ENCODE assay signal across 7 mouse cellular contexts in genomic region chr2:45435261-45435980, GRCm38 (mm10).
DNase-seq lines count a peak whose midpoint lies in the region; ATAC-seq and TF ChIP-seq lines count a peak whose summit lies in the region.

No protein-coding gene starts in this region.

- DNase-seq in left cerebral cortex, postnatal 14 days (ENCODE audit: low spot score in 2 of 2) = peak; percentile 5 to 7
- no peak for DNase-seq in left cerebral cortex, adult 8-10 months (ENCODE audit: low spot score in 2 of 2)
- peak; percentile 99 for DNase-seq in adipocyte (ENCODE audit: low spot score)
- DNase-seq in adrenal gland, postnatal 36 days = peak; percentile 40 to 69
- DNase-seq in kidney, postnatal 0 days (ENCODE audit: low spot score) = peak; percentile 11
- no peak for DNase-seq in cerebellum, adult 11-12 months
- DNase-seq in spleen, postnatal 10 days (ENCODE audit: low spot score in 2 of 2) = no peak

- H3K4me3 ChIP-seq in kidney, postnatal 0 days (replicated peaks; ENCODE audit: low read depth, low read length) = no peak overlapping the region

- H3K36me3 ChIP-seq in kidney, postnatal 0 days (ENCODE audit: insufficient read depth, low read length) = no peaks in the 10 kb centered on the region

- H3K27ac ChIP-seq in kidney, postnatal 0 days = no peak overlapping the region

- H3K27me3 ChIP-seq in kidney, postnatal 0 days (ENCODE audit: insufficient read depth, low read length) = no peaks in the 10 kb centered on the region

- H3K4me2 ChIP-seq in kidney, postnatal 0 days (ENCODE audit: low read length) = no peak overlapping the region

- H3K9ac ChIP-seq in kidney, postnatal 0 days (ENCODE audit: low read depth, low read length) = no peak overlapping the region

- no peaks in the 10 kb centered on the region for H3K4me1 ChIP-seq in kidney, postnatal 0 days (replicated peaks; ENCODE audit: insufficient read depth, low read length)

- H3K9me3 ChIP-seq in kidney, postnatal 0 days (replicated peaks; ENCODE audit: low read length) = no peaks in the 10 kb centered on the region

- no peak for ATAC-seq in kidney, postnatal 0 days (replicated peaks; ENCODE audit: low FRiP score, low read depth)

- intact Hi-C loops in left cerebral cortex, postnatal 14 days (cut with DNase I) = no loop called here

- no peak for TF ChIP-seq CTCF in kidney, postnatal 0 days (IDR thresholded peaks at IDR 0.05; ENCODE audit: low read depth)

- 64% methylated on average over 6 of the region's 6 CpGs for WGBS in kidney, postnatal 0 days

Comparison
In these comparisons a context has a peak if more than half of its experiments do, and no peak if none do; other contexts are left out.
1. DNase-seq: peak in left cerebral cortex, postnatal 14 days (2 of 2), adipocyte (single experiment), adrenal gland, postnatal 36 days (2 of 2) and kidney, postnatal 0 days (single experiment); none in left cerebral cortex, adult 8-10 months (0 of 2), cerebellum, adult 11-12 months (single experiment) and spleen, postnatal 10 days (0 of 2).